Mouse (Mus musculus): ENCODE measurements around the gene Sorl1. TPM values are rescaled to one million over a fixed set of nuclear protein-coding genes. Genes with fewer than 3 reads are reported as not detected.

Sorl1 gene
- 96.4 TPM for polyA plus RNA-seq (2017; shearing (Covaris generic))

DNA sequence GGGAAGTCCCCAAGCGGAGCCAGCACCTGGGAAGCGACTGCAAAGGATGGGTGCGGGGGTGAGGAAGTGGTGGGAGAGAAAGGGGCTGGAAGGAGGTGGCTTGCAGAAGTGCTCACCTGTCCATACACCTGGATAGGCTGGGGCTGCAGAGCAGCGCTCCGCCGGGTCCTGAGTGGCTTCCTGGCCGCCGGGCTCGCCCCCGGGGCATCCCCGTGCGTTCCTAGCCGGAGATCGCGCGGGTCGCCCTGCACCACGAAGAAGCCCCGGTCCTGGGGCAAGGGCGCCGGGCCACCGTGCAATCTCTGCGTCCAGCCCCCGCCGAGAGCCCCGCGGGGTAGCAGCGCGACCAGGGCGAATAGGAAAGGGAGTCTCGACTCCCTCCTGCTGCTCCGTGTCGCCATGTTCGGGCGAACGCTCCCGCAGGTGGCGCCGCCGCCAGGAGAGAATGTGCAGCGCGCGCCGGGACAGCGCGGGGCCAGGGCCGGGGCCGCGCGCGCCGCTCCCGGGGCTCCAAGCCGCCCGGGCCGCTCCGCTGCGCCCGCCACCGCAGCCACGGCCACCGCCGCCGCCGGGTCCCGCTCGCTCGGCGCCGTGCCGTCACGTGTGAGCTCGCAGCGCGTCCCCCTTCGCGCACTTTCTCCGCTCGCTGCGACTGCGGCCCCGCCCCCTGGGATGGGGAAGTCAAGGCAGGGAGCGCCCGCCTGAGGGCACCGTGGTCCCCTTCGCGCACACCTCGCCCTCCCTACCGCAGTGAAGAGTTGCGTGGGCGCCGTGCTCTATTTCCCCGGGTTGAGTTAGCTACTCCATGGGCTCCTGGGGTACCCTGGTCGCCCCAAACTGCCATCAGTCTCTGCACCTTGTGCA is at the start of gene Sorl1:
Gene Sorl1 (minus strand): TSS at position 585 of the 864 bp plus-strand sequence.

Other genes with a start within 250 kb of the Sorl1 start
- 67.0 TPM for gene Sc5d, start 140.0 kb upstream of the Sorl1 start, polyA plus RNA-seq (2017; shearing (Covaris generic))